Mouse (Mus musculus) spleen, adult 2 months (tissue): ENCODE measurements around the gene Med4.

ENCODE experiments used
- CTCF ChIP-seq: fragments of 200-500 bp; IDR thresholded peaks from 2 replicates; pipeline ENCODE4 v1.5.1; 2011; ENCODE audit warnings: mild to moderate bottlenecking, inconsistent platforms; ENCODE audit not compliant: insufficient read depth, insufficient read length, insufficient replicate concordance; ENCODE audit errors: extremely low read depth
- POLR2A ChIP-seq: fragments of 200-500 bp; IDR thresholded peaks from 2 replicates; pipeline ENCODE4 v1.6.1; 2011; ENCODE audit warnings: low read depth, low read length, inconsistent platforms

DNA sequence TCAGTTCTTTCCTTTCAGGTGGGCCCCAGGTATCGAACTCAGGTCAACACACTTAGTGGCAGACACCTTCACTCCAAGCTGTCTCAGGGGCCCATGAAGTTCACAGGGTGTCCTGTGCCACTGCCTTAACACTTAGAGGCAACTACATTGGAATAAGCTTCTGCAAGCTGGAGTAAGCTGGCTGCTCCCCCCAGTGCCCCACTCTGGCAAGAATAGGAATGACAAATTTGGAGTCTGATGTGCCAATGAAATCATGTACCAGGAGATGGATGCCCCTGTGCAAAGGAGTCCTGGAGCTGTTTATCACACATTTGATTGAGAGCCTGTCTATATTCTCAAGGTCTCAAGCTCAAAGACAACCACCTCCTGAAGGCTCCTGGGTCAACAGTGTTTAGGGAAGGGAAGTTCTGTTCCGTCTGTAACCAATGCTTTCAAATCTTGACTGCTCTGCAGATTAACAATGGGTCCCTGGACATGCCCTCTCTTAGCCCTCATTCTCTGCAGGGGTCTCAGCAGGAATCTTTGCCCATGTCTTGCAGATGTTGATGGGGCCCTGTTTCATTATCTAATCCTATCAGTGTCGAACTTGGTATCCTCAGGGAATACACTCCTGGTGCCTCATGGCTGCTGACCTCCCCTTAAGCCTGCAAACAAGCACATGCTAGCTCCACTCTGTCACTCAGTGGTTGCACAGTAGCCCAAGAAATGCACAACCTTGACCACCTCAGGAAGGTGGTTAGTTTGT, 25.3 kb upstream of the Med4 start:
- no peak for TF ChIP-seq CTCF
- no peak for TF ChIP-seq POLR2A
